Mouse (Mus musculus) small intestine, adult 2 months (tissue): Measurements from ENCODE around the gene Wdr44. TPM values are rescaled to one million over a fixed set of nuclear protein-coding genes. Genes with fewer than 3 reads are reported as not detected.

ENCODE experiments used
- H3K27ac ChIP-seq: fragments of 200-500 bp; 2 replicates; pipeline ENCODE4 v1.5.1; 2012; ENCODE audit warnings: low read depth, low read length, control low read depth, inconsistent platforms; ENCODE audit not compliant: insufficient read depth
- H3K27me3 ChIP-seq: fragments of 200-500 bp; 2 replicates; pipeline ENCODE4 v1.6.1; 2012; ENCODE audit warnings: mild to moderate bottlenecking, moderate library complexity, low read length, inconsistent platforms; ENCODE audit not compliant: control insufficient read depth, insufficient read depth
- H3K36me3 ChIP-seq: fragments of 200-500 bp; 2 replicates; pipeline ENCODE4 v1.6.1; 2012; ENCODE audit warnings: mild to moderate bottlenecking, low read length, control low read depth, inconsistent platforms; ENCODE audit not compliant: control insufficient read depth, insufficient read depth
- H3K4me1 ChIP-seq: fragments of 200-500 bp; 2 replicates; pipeline ENCODE4 v1.6.1; 2012; ENCODE audit warnings: low read length, inconsistent platforms, mixed read lengths; ENCODE audit not compliant: control insufficient read depth, insufficient read depth, insufficient read length
- H3K4me3 ChIP-seq: fragments of 200-500 bp; 2 replicates; pipeline ENCODE4 v1.5.1; 2012; ENCODE audit warnings: low read depth, mild to moderate bottlenecking, control low read depth, inconsistent platforms, low read length, moderate library complexity
- CTCF ChIP-seq: fragments of 200-500 bp; IDR thresholded peaks from 2 replicates; pipeline ENCODE4 v1.5.1; 2012; ENCODE audit warnings: low read depth, mild to moderate bottlenecking, control low read depth, inconsistent platforms, low read length, moderate library complexity, mixed read lengths; ENCODE audit not compliant: insufficient replicate concordance, insufficient read length; ENCODE audit errors: extremely low read depth
- POLR2A ChIP-seq: fragments of 200-500 bp; IDR thresholded peaks from 2 replicates; pipeline ENCODE4 v1.6.1; 2012; ENCODE audit warnings: low read depth, mild to moderate bottlenecking, control low read depth, inconsistent platforms, low read length, moderate library complexity
- WGBS: fragments of 180-500 bp; shearing (Covaris S2); methylation state at CpG from one replicate; pipeline ENCODE4 v1.1.7; 2018; 5-methylcytosine and 5-hydroxymethylcytosine counted together
- polyA plus RNA-seq: library from polyadenylated mRNA; depleted of rRNA; stranded (reverse); fragments of >200 nt; gene quantifications from 2 replicates; pipeline ENCODE4 v1.2.3, GENCODE M21; 2012; rRNA removed

Gene Wdr44
- 4.4 and 4.8 TPM in 2 replicates for polyA plus RNA-seq

DNA sequence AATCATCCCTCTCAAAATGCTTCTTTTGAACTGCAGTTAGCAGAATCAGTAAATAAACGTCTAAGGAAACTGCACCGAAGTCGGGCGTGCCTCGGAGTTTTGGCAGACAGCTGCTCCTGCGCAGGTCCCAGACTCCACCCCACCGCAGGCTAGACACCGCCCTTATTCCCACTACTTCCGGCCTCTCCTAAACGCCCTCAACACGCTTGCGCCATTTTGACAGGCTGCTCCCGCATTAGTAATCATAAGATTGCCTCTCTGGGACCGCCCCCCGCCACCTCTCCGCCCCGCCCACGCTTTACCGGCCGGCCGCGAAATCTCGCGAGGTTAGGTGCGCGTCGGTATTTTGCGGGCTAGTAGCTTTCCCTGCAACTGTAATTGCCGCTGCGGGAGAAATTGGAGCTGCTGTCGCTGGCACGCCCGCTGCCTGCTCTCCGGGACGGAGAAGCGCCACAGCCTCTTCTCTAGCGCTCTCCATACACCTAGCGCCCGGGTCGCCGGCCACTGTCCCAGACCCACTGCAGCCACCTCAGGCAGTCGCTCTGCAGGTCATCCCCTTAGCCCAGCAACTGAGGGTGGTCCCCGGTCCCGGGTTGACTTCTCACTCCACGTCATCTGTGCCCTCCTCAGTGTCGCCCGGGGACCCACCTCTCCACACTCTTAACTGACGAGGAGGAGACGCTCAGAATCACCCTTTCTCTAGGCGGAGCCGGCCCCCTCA is at the start of gene Wdr44:
Gene Wdr44 (plus strand): TSS at position 330 of the 721 bp plus-strand sequence.
- H3K4me3 ChIP-seq = peak within 1 kb of the TSS; percentile 98
- TF ChIP-seq POLR2A (peak; percentile 86), CTCF (no peak)
- H3K36me3 ChIP-seq = no peaks in the 10 kb centered on the region
- no peaks in the 10 kb centered on the region for H3K4me1 ChIP-seq
- no peaks in the 10 kb centered on the region for H3K27me3 ChIP-seq
- peak within 1 kb of the TSS; percentile 97 for H3K27ac ChIP-seq
- WGBS = 4% methylated on average over 51 of the region's 51 CpGs

DNA sequence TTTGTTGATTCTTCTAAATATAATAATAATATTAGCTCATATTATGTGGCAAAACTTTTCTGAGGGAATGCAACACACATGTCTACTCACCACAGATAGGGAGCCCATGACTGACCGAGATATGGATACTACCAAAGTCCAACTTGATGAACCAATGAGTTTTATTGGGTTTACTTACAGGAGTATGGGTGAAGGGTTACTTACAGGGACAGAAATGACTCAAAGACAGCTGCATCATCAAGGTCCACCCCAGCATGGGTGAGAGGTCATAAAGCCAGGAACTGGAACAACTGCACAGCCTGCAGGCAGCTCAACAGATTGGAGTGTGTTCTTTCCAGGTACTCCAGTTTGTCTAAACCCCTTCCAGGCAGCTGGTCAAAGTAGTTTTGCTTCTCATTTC is 44.5 kb upstream of the Wdr44 start:
- Histone ChIP-seq H3K36me3 (no peaks in the 10 kb centered on the region), H3K27ac (no peak overlapping the region), H3K4me3 (no peak overlapping the region), H3K4me1 (peaks cover 2% of the 10 kb centered on the region; the same call in 1 of the 2 replicates), H3K27me3 (no peaks in the 10 kb centered on the region)
- TF ChIP-seq CTCF (no peak), POLR2A (no peak)
- WGBS = 41% methylated on average over 1 of the region's 1 CpGs

DNA sequence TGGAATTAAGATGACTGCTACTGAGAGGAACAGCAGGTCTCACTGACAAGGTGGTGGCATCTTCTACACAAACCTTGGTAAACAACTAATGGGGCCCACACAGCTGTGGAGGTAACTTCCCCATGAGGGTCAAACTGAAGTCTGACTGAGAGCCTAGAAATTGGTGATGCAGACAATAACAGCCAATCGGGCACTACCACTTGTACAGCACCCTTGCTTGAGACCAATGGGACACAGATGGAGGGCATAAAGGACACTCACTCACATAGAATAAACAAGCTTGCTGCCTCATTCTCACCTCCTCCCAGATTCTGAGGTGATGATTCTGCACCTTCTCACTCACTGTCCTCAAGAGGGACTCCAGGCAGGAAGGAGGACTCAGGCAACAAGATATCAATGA is 30.6 kb upstream of the Wdr44 start:
- H3K27ac ChIP-seq = no peak overlapping the region

DNA sequence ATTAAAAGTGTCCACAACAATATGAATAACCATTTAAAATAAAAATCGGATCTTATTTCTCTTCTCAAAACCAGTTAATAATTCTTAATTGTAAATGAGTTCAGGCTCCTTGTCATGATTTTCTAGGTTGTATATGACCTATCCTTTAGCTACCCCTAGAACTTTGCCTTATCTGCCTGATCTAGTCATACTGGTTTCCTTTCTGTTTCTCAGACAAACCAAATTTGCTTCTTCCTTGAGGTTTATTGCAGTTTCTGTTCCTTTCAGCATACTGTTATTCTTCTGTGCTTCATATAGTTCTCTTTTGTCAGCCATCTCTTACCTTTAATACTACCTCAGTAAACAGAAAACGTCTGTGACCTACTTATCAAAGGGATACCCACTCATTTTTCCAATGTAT is 19.7 kb upstream of the Wdr44 start:
- Histone ChIP-seq H3K4me1 (no peaks in the 10 kb centered on the region), H3K36me3 (no peaks in the 10 kb centered on the region), H3K27me3 (no peaks in the 10 kb centered on the region), H3K27ac (no peak overlapping the region), H3K4me3 (no peak overlapping the region)
- 69% methylated on average over 2 of the region's 2 CpGs for WGBS
- TF ChIP-seq POLR2A (no peak), CTCF (no peak)

More for the DNA sequence above, 30.6 kb upstream of the Wdr44 start:
- Histone ChIP-seq H3K36me3 (no peaks in the 10 kb centered on the region), H3K4me1 (no peaks in the 10 kb centered on the region), H3K27me3 (no peaks in the 10 kb centered on the region), H3K4me3 (no peak overlapping the region)
- 82% methylated on average over 1 of the region's 1 CpGs for WGBS
- no peak for TF ChIP-seq CTCF
- TF ChIP-seq POLR2A = no peak

DNA sequence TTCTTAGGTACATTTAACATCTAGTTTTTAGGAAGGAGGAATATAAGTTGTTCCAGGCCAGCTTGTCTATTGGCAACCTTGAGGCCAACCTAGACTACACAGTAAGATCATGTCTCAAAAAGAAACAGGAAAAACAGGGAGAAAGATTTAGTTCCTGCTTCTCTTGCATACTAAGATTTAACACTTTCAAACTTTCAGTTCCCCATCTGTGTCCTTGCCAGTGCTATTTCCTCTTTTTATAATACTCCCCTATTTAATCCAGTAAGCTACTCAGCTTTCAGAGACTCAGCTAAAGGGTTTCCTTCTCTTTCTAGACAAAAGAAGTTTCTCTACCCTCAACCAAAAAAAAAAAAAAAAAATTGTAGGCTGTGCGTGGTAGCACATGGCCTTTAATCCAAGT is 17.4 kb upstream of the Wdr44 start:
- Histone ChIP-seq H3K4me3 (no peak overlapping the region), H3K36me3 (no peaks in the 10 kb centered on the region), H3K27ac (no peak overlapping the region), H3K4me1 (no peaks in the 10 kb centered on the region), H3K27me3 (no peaks in the 10 kb centered on the region)
- TF ChIP-seq POLR2A = no peak
- no peak for TF ChIP-seq CTCF
- WGBS = 77% methylated on average over 1 of the region's 1 CpGs

DNA sequence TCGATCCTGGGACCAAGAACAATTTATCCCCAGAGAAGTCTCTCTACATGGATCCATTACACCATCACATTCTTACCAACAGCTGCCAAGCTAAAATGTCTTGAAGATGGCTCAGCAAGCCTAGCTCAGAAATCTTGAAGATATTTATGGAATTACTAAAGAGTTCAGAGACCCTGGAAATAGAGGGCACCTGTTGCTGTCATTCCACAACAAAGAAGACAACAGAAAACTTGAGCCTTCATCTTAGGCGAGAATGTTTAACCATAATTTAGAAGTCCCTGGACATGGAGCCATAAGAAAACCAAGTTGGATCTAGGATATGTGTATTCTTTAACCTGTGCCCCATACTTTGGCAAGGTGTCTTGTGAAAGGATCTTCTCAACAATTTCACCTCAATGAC is 16.3 kb upstream of the Wdr44 start:
- no peaks in the 10 kb centered on the region for H3K4me1 ChIP-seq
- H3K36me3 ChIP-seq = no peaks in the 10 kb centered on the region
- TF ChIP-seq POLR2A = no peak
- TF ChIP-seq CTCF = no peak
- H3K27ac ChIP-seq = no peak overlapping the region
- no peaks in the 10 kb centered on the region for H3K27me3 ChIP-seq
- no peak overlapping the region for H3K4me3 ChIP-seq
- WGBS = 89% methylated on average over 2 of the region's 2 CpGs

DNA sequence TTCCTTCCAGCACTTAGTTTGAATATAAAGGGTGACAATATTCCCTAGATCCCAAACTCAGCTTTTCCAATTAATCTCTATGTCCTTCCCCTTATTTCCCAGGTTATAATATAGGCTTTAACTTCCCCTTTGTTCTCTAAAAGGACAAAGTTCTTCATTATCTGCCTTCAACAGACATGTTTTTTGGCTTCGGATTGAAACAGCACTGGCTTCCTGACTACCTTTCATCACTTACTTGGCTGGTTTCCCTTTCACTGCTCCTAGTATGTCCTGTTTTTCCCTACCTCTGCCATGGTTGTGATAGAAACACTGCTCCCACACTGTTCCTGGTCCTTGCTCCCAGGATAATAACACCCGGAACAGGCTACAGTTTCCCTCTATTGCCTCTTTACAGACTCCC is 15.3 kb upstream of the Wdr44 start:
- no peak overlapping the region for H3K27ac ChIP-seq
- H3K36me3 ChIP-seq = no peaks in the 10 kb centered on the region
- no peaks in the 10 kb centered on the region for H3K4me1 ChIP-seq
- whole genome bisulfite sequencing = 30% methylated on average over 2 of the region's 2 CpGs
- no peaks in the 10 kb centered on the region for H3K27me3 ChIP-seq
- no peak for TF ChIP-seq CTCF
- TF ChIP-seq POLR2A = no peak
- H3K4me3 ChIP-seq = no peak overlapping the region
